In genomic region chrX:6733998-6734397, GRCm38 (mm10) we compare ENCODE assay signal across 24 mouse cellular contexts. TPM values are rescaled to one million over a fixed set of nuclear protein-coding genes. Genes with fewer than 3 reads are reported as not detected.
"Had no signal": no experiment of that assay in that cellular context is flagged by ENCODE, and none has a peak within 500 bp of the region (broad histone marks: within the 10 kb centered on the region; RNA-seq: fewer than 3 reads in every experiment).

No protein-coding gene starts in this region.

- H3K4me3 ChIP-seq: layer of hippocampus, adult 2 months; left cerebral cortex, adult 2 months; liver, embryonic 13.5 days; myocyte; neural tube, embryonic 13.5 days; stomach, embryonic 15.5 days had no signal

- H3K27me3 ChIP-seq: liver, embryonic 13.5 days; neural tube, embryonic 13.5 days; stomach, embryonic 15.5 days had no signal

- H3K27ac ChIP-seq: kidney, postnatal 0 days; layer of hippocampus, adult 2 months; left cerebral cortex, adult 2 months; liver, embryonic 13.5 days; neural tube, embryonic 13.5 days; stomach, embryonic 15.5 days had no signal

- DNase-seq: kidney, adult 18-20 months; kidney, adult 9 months; kidney, postnatal 25 days; layer of hippocampus, adult 9-11 months; liver, embryonic 13.5 days; lung, adult 2 months; lung, postnatal 14 days; lung, postnatal 4 days; retina, postnatal 1 day; right cerebral cortex, postnatal 25 days; spleen, adult 18-20 months; thymus, postnatal 25 days had no signal

- H3K4me1 ChIP-seq: liver, embryonic 13.5 days; neural tube, embryonic 13.5 days; stomach, embryonic 15.5 days had no signal

- H3K9ac ChIP-seq: liver, embryonic 13.5 days; neural tube, embryonic 13.5 days; stomach, embryonic 15.5 days had no signal

- H3K36me3 ChIP-seq: liver, embryonic 13.5 days; neural tube, embryonic 13.5 days; stomach, embryonic 15.5 days had no signal

- H3K4me2 ChIP-seq: liver, embryonic 13.5 days; neural tube, embryonic 13.5 days; stomach, embryonic 15.5 days had no signal

- H3K9me3 ChIP-seq: liver, embryonic 13.5 days; neural tube, embryonic 13.5 days; stomach, embryonic 15.5 days had no signal

RNA-seq across cellular contexts. Expression of gene Dgkk, which starts 45.1 kb away (rescaled TPM):
- total RNA-seq: liver, adult 2 months; megakaryocyte progenitor cell, adult 5-6 weeks; megakaryocyte-erythroid progenitor cell, adult 5-6 weeks; monocyte, adult 5-6 weeks; neutrophil, adult 5-6 weeks had no signal
- polyA plus RNA-seq: large intestine, adult 2 months; liver, adult 2 months; lung, adult 2 months; myocyte had no signal
